Mouse (Mus musculus) heart, adult 2 months (tissue): ENCODE results near the gene Neurod4.

Experiments used
- CTCF ChIP-seq: fragments of 200-600 bp; IDR thresholded peaks from 2 replicates; pipeline ENCODE4 v1.8.1; 2022; ENCODE audit warnings: antibody characterized with exemption, mild to moderate bottlenecking, moderate library complexity
- EP300 ChIP-seq: fragments of 200-500 bp; IDR thresholded peaks from 2 replicates; pipeline ENCODE4 v1.6.1; 2011; ENCODE audit warnings: low read depth, low read length, control low read depth; ENCODE audit not compliant: insufficient read depth
- POLR2A ChIP-seq: fragments of 200-500 bp; IDR thresholded peaks from 2 replicates; pipeline ENCODE4 v1.6.1; 2011; ENCODE audit warnings: mild to moderate bottlenecking, low read depth, low read length, control low read depth; ENCODE audit not compliant: insufficient read depth

GRCm38 (mm10) chr10:130229584-130229983, 50.5 kb downstream of the Neurod4 start:
- TF ChIP-seq POLR2A (no peak), CTCF (no peak), EP300 (no peak)
